Mouse (Mus musculus) CH12.LX (cell line): ENCODE measurements around the gene Tmem229a. TPM values are rescaled to one million over a fixed set of nuclear protein-coding genes. Genes with fewer than 3 reads are reported as not detected.

Experiments used
- DNase-seq: peaks from one replicate; pipeline ENCODE4 v3.0.0-alpha.2; 2013; ENCODE audit errors: extremely low read depth
- H3K27ac ChIP-seq: 2 replicates; pipeline ENCODE4 v1.5.1; 2012; ENCODE audit warnings: low read depth, mild to moderate bottlenecking, control low read depth, moderate library complexity; ENCODE audit not compliant: insufficient read depth
- H3K27me3 ChIP-seq: replicated peaks from 2 replicates; pipeline ENCODE3; 2012; ENCODE audit warnings: inconsistent platforms
- H3K36me3 ChIP-seq, 2 experiments: replicated peaks in 1 of 2; 2 replicates each; pipeline versions ENCODE3 to v1.6.1; 2012; ENCODE audit warnings: inconsistent platforms in 1 of 2, low read length in 1 of 2, mild to moderate bottlenecking in 1 of 2, mixed read lengths in 1 of 2, moderate library complexity in 1 of 2; ENCODE audit not compliant: control insufficient read depth in 1 of 2, insufficient read depth in 1 of 2
- H3K4me1 ChIP-seq, 2 experiments: 2 replicates each; pipeline ENCODE4 v1.6.1; 2012; ENCODE audit warnings: inconsistent platforms in 1 of 2, moderate library complexity in 1 of 2; ENCODE audit not compliant: insufficient read depth in 2 of 2, control insufficient read depth in 1 of 2
- H3K4me2 ChIP-seq: 2 replicates; pipeline ENCODE4 v1.6.1; 2012; ENCODE audit warnings: low read depth, mild to moderate bottlenecking, control low read depth; ENCODE audit not compliant: poor library complexity, insufficient read depth, severe bottlenecking
- H3K4me3 ChIP-seq, 3 experiments: fragments of 150-350 bp in 1 of 3; sonication (generic) in 1 of 3; replicated peaks in 1 of 3; 2 replicates each; pipeline versions ENCODE3 to v1.5.1; 2011 to 2012; ENCODE audit warnings: low read depth in 2 of 3, low read length in 2 of 3, mild to moderate bottlenecking in 2 of 3, moderate library complexity in 2 of 3, control low read depth in 1 of 3, improper control_type of control experiment in 1 of 3, inconsistent platforms in 1 of 3, mixed read lengths in 1 of 3; ENCODE audit not compliant: poor library complexity in 1 of 3
- H3K79me2 ChIP-seq: replicated peaks from 2 replicates; pipeline ENCODE4 v1.6.1; 2012; ENCODE audit warnings: mild to moderate bottlenecking, moderate library complexity; ENCODE audit not compliant: control insufficient read depth, poor library complexity, insufficient read depth, severe bottlenecking; ENCODE audit errors: extremely low read depth
- H3K9ac ChIP-seq: 2 replicates; pipeline ENCODE4 v1.6.1; 2012; ENCODE audit warnings: low read depth, mild to moderate bottlenecking, control low read depth, moderate library complexity; ENCODE audit not compliant: insufficient read depth
- H3K9me3 ChIP-seq: replicated peaks from 2 replicates; pipeline ENCODE3; 2012; ENCODE audit warnings: low read length, inconsistent platforms, mixed read lengths
- E2F4 ChIP-seq: IDR thresholded peaks from 2 replicates; pipeline ENCODE4 v1.6.1; 2011; ENCODE audit warnings: low read depth, low read length, improper control_type of control experiment; ENCODE audit not compliant: insufficient replicate concordance
- ELF1 ChIP-seq: IDR thresholded peaks from 2 replicates; pipeline ENCODE4 v1.6.1; 2014; ENCODE audit warnings: low read depth, mild to moderate bottlenecking, inconsistent platforms, low read length, improper control_type of control experiment
- EP300 ChIP-seq: IDR thresholded peaks from 2 replicates; pipeline ENCODE4 v1.6.1; 2011; ENCODE audit warnings: low read length, improper control_type of control experiment
- ETS1 ChIP-seq: conservative IDR thresholded peaks from 2 replicates; pipeline ENCODE4 v1.6.1; 2012; ENCODE audit warnings: low read depth, mild to moderate bottlenecking, inconsistent platforms, low read length, improper control_type of control experiment, moderate library complexity
- IRF4 ChIP-seq: IDR thresholded peaks from 2 replicates; pipeline ENCODE4 v1.6.1; 2014; ENCODE audit warnings: low read depth, mild to moderate bottlenecking, inconsistent platforms, low read length, improper control_type of control experiment
- MYC ChIP-seq: IDR thresholded peaks from 2 replicates; pipeline ENCODE4 v1.6.1; 2011; ENCODE audit warnings: low read depth, mild to moderate bottlenecking, improper control_type of control experiment, low read length
- TCF12 ChIP-seq: IDR thresholded peaks from 2 replicates; pipeline ENCODE4 v1.6.1; 2014; ENCODE audit warnings: low read depth, mild to moderate bottlenecking, inconsistent platforms, low read length, improper control_type of control experiment
- ZC3H11A ChIP-seq: IDR thresholded peaks from 2 replicates; pipeline ENCODE4 v1.6.1; 2012; ENCODE audit warnings: low read depth, mild to moderate bottlenecking, inconsistent platforms, low read length, improper control_type of control experiment
- dilution Hi-C: fragments of 300-500 bp; cut with MboI; formaldehyde crosslinking; loops from 2 replicates; pipeline ENCODE4 v1.14.3; 2020; ENCODE audit warnings: low sequenced_read_pairs; ENCODE audit not compliant: extremely low pct_unique_long_range_greater_than_20kb, extremely low pct_ligation_motif_present
- in situ Hi-C: fragments of 300-500 bp; cut with MboI; formaldehyde crosslinking; loops from 3 replicates; pipeline ENCODE4 v1.14.3; 2019; ENCODE audit warnings: low sequenced_read_pairs, low pct_ligation_motif_present, low pct_unique_long_range_greater_than_20kb, mixed read lengths
- polyA plus RNA-seq: library from polyadenylated mRNA; unstranded; fragments of >175 nt; gene quantifications from 2 replicates; pipeline ENCODE4 v1.2.1, GENCODE M21; 2012; ENCODE audit warnings: low read depth; ENCODE audit not compliant: insufficient read length
- total RNA-seq, 2 experiments: library from RNA; depleted of rRNA; stranded (reverse); fragments of 300-350 nt in 1 of 2; fragments of >200 nt in 1 of 2; gene quantifications; 2 replicates each; pipeline ENCODE4 v1.2.3; 2012 to 2014

Tmem229a gene
- total and polyA plus RNA-seq, 3 experiments: not detected

DNA sequence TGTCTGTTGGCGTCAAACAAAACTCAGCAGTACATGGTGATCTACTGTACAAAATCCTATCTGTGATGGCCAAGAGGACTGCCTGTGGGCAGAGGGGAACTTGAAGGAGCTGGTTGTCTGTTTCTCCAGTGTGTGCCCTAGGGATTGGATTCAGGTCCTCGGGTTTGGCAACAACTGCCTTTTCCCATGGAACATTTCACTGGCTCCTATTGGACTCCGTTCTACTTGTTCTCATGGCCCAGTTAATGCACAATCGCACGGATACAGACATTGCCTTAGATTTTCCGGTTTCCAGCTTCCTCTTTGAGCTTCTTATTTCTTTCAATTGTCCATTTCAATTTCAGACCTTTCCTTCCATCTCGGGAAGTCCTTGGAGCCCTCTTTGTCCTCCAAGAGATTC, 11.6 kb upstream of the Tmem229a start:
- Histone ChIP-seq H3K27me3 (no peaks in the 10 kb centered on the region), H3K9me3 (no peaks in the 10 kb centered on the region), H3K36me3 (no peaks in the 10 kb centered on the region), H3K4me3 (no peak overlapping the region), H3K4me1 (no peaks in the 10 kb centered on the region; a peak in 1 of 4 replicates), H3K9ac (no peak overlapping the region), H3K27ac (no peak overlapping the region), H3K4me2 (no peak overlapping the region), H3K79me2 (no peaks in the 10 kb centered on the region)
- in situ Hi-C loops: no loop called here
- dilution Hi-C loops: no loop called here
- TF ChIP-seq ETS1: no peak
- TF ChIP-seq E2F4: no peak
- TF ChIP-seq MYC: no peak
- no peak for TF ChIP-seq IRF4
- TF ChIP-seq ZC3H11A: no peak
- TF ChIP-seq ELF1: no peak
- TF ChIP-seq TCF12: no peak
- no peak for DNase-seq

DNA sequence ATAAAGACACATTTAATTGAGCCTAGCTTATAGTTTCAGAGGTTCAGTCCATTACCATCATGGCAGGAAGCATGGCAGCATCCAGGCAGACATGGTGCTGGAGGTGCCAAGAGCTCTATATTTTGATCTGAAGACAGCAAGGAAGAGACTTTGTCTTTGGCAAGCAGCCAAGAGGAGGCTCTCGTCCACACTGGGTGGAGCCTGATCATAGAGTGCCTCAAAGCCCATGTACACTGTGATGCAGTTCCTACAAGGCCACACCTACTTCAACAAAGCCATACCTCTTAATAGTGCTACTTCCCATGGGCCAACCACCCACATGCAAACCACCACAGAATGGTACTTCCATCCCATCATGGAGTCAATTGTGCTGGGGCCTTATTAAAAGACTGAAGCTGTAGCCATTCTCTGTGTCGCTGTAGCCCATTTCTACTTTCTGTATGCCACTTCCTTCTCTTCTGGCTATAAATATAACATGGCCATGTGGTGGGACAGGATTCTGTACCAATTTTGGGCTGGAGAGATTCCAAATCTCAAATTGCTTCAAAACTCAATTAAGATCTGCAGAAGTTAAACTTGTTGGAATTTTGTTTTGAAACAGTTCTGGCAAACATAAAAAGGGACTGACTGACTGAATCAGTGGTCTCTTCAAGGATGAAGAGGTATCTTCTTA, 10.0 kb upstream of the Tmem229a start:
- Histone ChIP-seq H3K27ac (no peak overlapping the region), H3K4me2 (no peak overlapping the region), H3K9ac (no peak overlapping the region), H3K4me3 (no peak overlapping the region), H3K27me3 (no peaks in the 10 kb centered on the region), H3K36me3 (no peaks in the 10 kb centered on the region), H3K4me1 (no peaks in the 10 kb centered on the region; a peak in 1 of 4 replicates), H3K79me2 (no peaks in the 10 kb centered on the region), H3K9me3 (no peaks in the 10 kb centered on the region)
- in situ Hi-C loops (no loop called here), dilution Hi-C loops (no loop called here)
- no peak for DNase-seq
- TF ChIP-seq EP300: no peak

DNA sequence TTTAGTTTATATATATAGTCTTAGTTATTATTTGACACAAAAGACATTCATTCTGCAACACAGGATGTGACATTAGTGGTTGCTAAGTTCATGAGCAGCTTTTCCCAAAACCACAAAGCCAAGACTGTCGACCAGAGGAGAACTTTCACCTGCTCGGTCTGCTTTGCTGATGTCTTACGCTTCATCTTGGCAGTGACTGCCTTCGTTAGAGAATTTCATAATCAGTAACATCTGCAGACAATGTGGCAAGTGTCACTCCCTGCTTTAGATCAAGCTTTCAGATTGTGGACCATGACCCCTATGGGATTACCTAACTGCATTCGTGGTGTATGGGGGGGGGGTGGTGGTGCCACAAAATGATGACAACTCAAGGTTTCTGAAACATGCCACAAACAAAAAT, 7.7 kb upstream of the Tmem229a start:
- in situ Hi-C loops: no loop called here
- H3K4me3 ChIP-seq: no peak overlapping the region

More for the DNA sequence above, 7.7 kb upstream of the Tmem229a start:
- Histone ChIP-seq H3K9me3 (no peaks in the 10 kb centered on the region), H3K27me3 (no peaks in the 10 kb centered on the region), H3K9ac (no peak overlapping the region), H3K4me1 (no peaks in the 10 kb centered on the region), H3K27ac (no peak overlapping the region), H3K36me3 (no peaks in the 10 kb centered on the region), H3K4me2 (no peak overlapping the region), H3K79me2 (no peaks in the 10 kb centered on the region)
- TF ChIP-seq IRF4: no peak
- dilution Hi-C loops: no loop called here
- no peak for DNase-seq
